Comparison of ENCODE assay signal across 8 mouse cellular contexts in the genomic region with DNA sequence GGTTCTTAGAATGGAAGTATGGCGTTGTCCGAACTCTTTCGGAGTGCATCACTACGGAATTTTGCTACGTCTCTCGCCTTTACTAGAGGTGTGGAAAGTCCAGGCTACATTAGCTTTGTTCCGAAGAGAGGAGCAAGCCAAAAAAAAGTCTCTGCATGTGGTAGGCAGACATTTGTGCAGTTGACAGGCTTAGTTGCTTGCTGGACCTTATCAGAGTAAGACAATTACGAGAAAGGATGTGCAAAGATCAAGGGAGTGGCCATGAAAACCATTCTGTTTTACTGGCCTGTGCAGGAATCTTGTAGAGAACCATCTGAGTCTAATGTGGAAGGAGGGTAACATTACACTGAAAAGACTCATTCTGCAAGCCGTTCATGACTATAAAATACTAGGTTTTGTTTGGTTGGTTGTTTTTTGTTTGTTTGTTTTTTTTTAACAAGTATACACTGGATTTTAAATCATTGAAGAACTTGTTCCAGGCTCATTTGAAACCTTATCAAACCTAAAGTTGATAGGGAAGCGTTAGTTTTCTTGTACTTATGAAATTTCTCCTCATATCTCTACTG. TPM values are rescaled to one million over a fixed set of nuclear protein-coding genes. Genes with fewer than 3 reads are reported as not detected.
DNase-seq lines count a peak whose midpoint lies in the region; ATAC-seq and TF ChIP-seq lines count a peak whose summit lies in the region.

No protein-coding gene starts in this region.

- DNase-seq in kidney, adult 9 months, result no peak
- DNase-seq in layer of hippocampus, postnatal 25 days (ENCODE audit: extremely low spot score in 1 of 2, low spot score in 1 of 2), result no peak
- DNase-seq in layer of hippocampus, adult 11-12 months (ENCODE audit: low spot score), result no peak

- TF ChIP-seq POLR2A in bone marrow, adult 2 months (IDR thresholded peaks at IDR 0.05; ENCODE audit: borderline replicate concordance, control insufficient read depth, low read depth, low read length), result no peak

- H3K9me3 ChIP-seq in kidney, embryonic 14.5 days (ENCODE audit: control insufficient read depth, low read length), result no peaks in the 10 kb centered on the region
- H3K9me3 ChIP-seq in hindbrain, embryonic 13.5 days, result no peaks in the 10 kb centered on the region
- no peaks in the 10 kb centered on the region for H3K9me3 ChIP-seq in midbrain, embryonic 15.5 days

- H3K27me3 ChIP-seq in kidney, embryonic 14.5 days (ENCODE audit: control insufficient read depth, insufficient read depth, low read length), result no peaks in the 10 kb centered on the region
- no peaks in the 10 kb centered on the region for H3K27me3 ChIP-seq in hindbrain, embryonic 13.5 days
- H3K27me3 ChIP-seq in midbrain, embryonic 15.5 days (replicated peaks), result no peaks in the 10 kb centered on the region

- H3K4me1 ChIP-seq in kidney, embryonic 14.5 days (ENCODE audit: control insufficient read depth, insufficient read depth, low read length), result no peaks in the 10 kb centered on the region; the same call in 1 of the 2 replicates
- H3K4me1 ChIP-seq in bone marrow, adult 2 months (ENCODE audit: control insufficient read depth, insufficient read depth, low read length), result no peaks in the 10 kb centered on the region; the same call in 1 of the 2 replicates
- peaks cover 29% of the 10 kb centered on the region for H3K4me1 ChIP-seq in hindbrain, embryonic 13.5 days (replicated peaks)
- peaks cover 31% of the 10 kb centered on the region for H3K4me1 ChIP-seq in midbrain, embryonic 15.5 days

- H3K27ac ChIP-seq in kidney, embryonic 14.5 days (ENCODE audit: low read depth, low read length), result 0 out of 2 replicates have a peak overlapping the region, but pooled peaks have one; percentile 24
- H3K27ac ChIP-seq in bone marrow, adult 2 months (ENCODE audit: control insufficient read depth, insufficient read depth, low read depth, low read length, poor library complexity), result peak overlapping the region; percentile 91
- peak overlapping the region; percentile 96 for H3K27ac ChIP-seq in hindbrain, embryonic 13.5 days
- H3K27ac ChIP-seq in midbrain, embryonic 15.5 days, result no peak overlapping the region

- H3K4me3 ChIP-seq in kidney, embryonic 14.5 days (ENCODE audit: low read length), result peak overlapping the region; percentile 97
- H3K4me3 ChIP-seq in bone marrow, adult 2 months (replicated peaks; ENCODE audit: control insufficient read depth, low read depth, low read length), result peak overlapping the region; percentile 94
- H3K4me3 ChIP-seq in hindbrain, embryonic 13.5 days, result peak overlapping the region; percentile 99
- peak overlapping the region; percentile 96 for H3K4me3 ChIP-seq in midbrain, embryonic 15.5 days

- no peaks in the 10 kb centered on the region for H3K36me3 ChIP-seq in kidney, embryonic 14.5 days (ENCODE audit: control insufficient read depth, insufficient read depth, low read length)
- H3K36me3 ChIP-seq in hindbrain, embryonic 13.5 days, result no peaks in the 10 kb centered on the region
- H3K36me3 ChIP-seq in midbrain, embryonic 15.5 days (replicated peaks), result no peaks in the 10 kb centered on the region

- H3K9ac ChIP-seq in kidney, embryonic 14.5 days (ENCODE audit: low read depth, low read length), result peak overlapping the region; percentile 93
- H3K9ac ChIP-seq in hindbrain, embryonic 13.5 days, result peak overlapping the region; percentile 94
- peak overlapping the region; percentile 86 for H3K9ac ChIP-seq in midbrain, embryonic 15.5 days

- no peak for ATAC-seq in kidney, embryonic 14.5 days (ENCODE audit: low FRiP score, low TSS enrichment)
- ATAC-seq in hindbrain, embryonic 13.5 days (ENCODE audit: low FRiP score), result no peak; the same call in 1 of the 2 replicates
- ATAC-seq in midbrain, embryonic 15.5 days (replicated peaks), result no peak
- ATAC-seq in cerebellum, adult (ENCODE audit: insufficient number of reproducible peaks, low FRiP score, low TSS enrichment), result no peak

- WGBS in kidney, embryonic 14.5 days, result 15% methylated on average over 10 of the region's 10 CpGs
- 11% methylated on average over 10 of the region's 10 CpGs for WGBS in bone marrow, adult 2 months
- 22% methylated on average over 10 of the region's 10 CpGs for WGBS in hindbrain, embryonic 13.5 days
- WGBS in midbrain, embryonic 15.5 days, result 19% methylated on average over 10 of the region's 10 CpGs

- TF ChIP-seq CTCF in bone marrow, adult 2 months (IDR thresholded peaks at IDR 0.05; ENCODE audit: control insufficient read depth, insufficient read depth, low read length), result no peak

- peak overlapping the region; percentile 86 for H3K4me2 ChIP-seq in kidney, embryonic 14.5 days (replicated peaks; ENCODE audit: low read depth, low read length)
- peak overlapping the region; percentile 83 for H3K4me2 ChIP-seq in hindbrain, embryonic 13.5 days
- H3K4me2 ChIP-seq in midbrain, embryonic 15.5 days, result peak overlapping the region; percentile 89

RNA-seq across cellular contexts. Expression of a gene that starts 0.8 kb away (rescaled TPM):
- polyA plus RNA-seq in kidney, embryonic 14.5 days (2014; fragmentation: Nextera tagmentation; extraction: Ambion mirVana), result 9.7 and 10.5 TPM in 2 replicates
- 10.9 and 17.9 TPM in 2 replicates for polyA plus RNA-seq in bone marrow, adult 2 months (2011; ENCODE audit: insufficient read depth, insufficient read length, low replicate concordance, missing spikeins)
- 14.0 and 14.2 TPM in 2 replicates for polyA plus RNA-seq in hindbrain, embryonic 13.5 days (2015; fragmentation: Nextera tagmentation; extraction: Ambion mirVana)
- 15.2 and 15.8 TPM in 2 replicates for polyA plus RNA-seq in midbrain, embryonic 15.5 days (2015; fragmentation: Nextera tagmentation; extraction: Ambion mirVana)
- total RNA-seq in layer of hippocampus, postnatal 25 days (2021), result 10 to 100 TPM; 39.6 to 55.0 TPM

RNA-seq across cellular contexts. Expression of a gene that starts 0.9 kb away (rescaled TPM):
- polyA plus RNA-seq in kidney, embryonic 14.5 days (2014; fragmentation: Nextera tagmentation; extraction: Ambion mirVana), result 4.4 and 5.5 TPM in 2 replicates
- polyA plus RNA-seq in bone marrow, adult 2 months (2011; ENCODE audit: insufficient read depth, insufficient read length, low replicate concordance, missing spikeins), result 1.8 and 4.4 TPM in 2 replicates
- 7.5 and 8.2 TPM in 2 replicates for polyA plus RNA-seq in hindbrain, embryonic 13.5 days (2015; fragmentation: Nextera tagmentation; extraction: Ambion mirVana)
- polyA plus RNA-seq in midbrain, embryonic 15.5 days (2015; fragmentation: Nextera tagmentation; extraction: Ambion mirVana), result 7.7 and 8.7 TPM in 2 replicates
- 10 to 100 TPM; 18.6 to 19.8 TPM for total RNA-seq in layer of hippocampus, postnatal 25 days (2021)
